Mouse (Mus musculus) kidney, postnatal 0 days (tissue): ENCODE data around the gene Ptpn4. TPM values are rescaled to one million over a fixed set of nuclear protein-coding genes. Genes with fewer than 3 reads are reported as not detected.

Experiments used
- ATAC-seq: fragments of 200-750 bp; cut with Nextera tagmentation; replicated peaks from 2 replicates; pipeline ENCODE4 v1.8.0; 2017; ENCODE audit warnings: low read depth, moderate number of reproducible peaks, moderate TSS enrichment, moderate library complexity; ENCODE audit not compliant: low FRiP score
- DNase-seq: peaks from one replicate; pipeline ENCODE4 v3.0.0-alpha.2; 2016; ENCODE audit warnings: low spot score
- H3K27ac ChIP-seq: fragments of 300-500 bp; sonication (generic); 2 replicates; pipeline ENCODE4 v1.5.1; 2014; ENCODE audit warnings: mild to moderate bottlenecking
- H3K27me3 ChIP-seq: fragments of 300-500 bp; sonication (generic); 2 replicates; pipeline ENCODE4 v1.6.1; 2014; ENCODE audit warnings: low read length, mixed read lengths; ENCODE audit not compliant: insufficient read depth
- H3K36me3 ChIP-seq: fragments of 300-500 bp; sonication (generic); 2 replicates; pipeline ENCODE4 v1.6.1; 2014; ENCODE audit warnings: low read length, mixed read lengths; ENCODE audit not compliant: insufficient read depth
- H3K4me1 ChIP-seq: fragments of 300-500 bp; sonication (generic); replicated peaks from 2 replicates; pipeline ENCODE4 v1.6.1; 2014; ENCODE audit warnings: antibody characterized with exemption, low read length, mixed read lengths; ENCODE audit not compliant: insufficient read depth
- H3K4me2 ChIP-seq: fragments of 300-500 bp; sonication (generic); 2 replicates; pipeline ENCODE4 v1.6.1; 2014; ENCODE audit warnings: mild to moderate bottlenecking, low read length, moderate library complexity, mixed read lengths
- H3K4me3 ChIP-seq: fragments of 300-500 bp; sonication (generic); replicated peaks from 2 replicates; pipeline ENCODE4 v1.5.1; 2014; ENCODE audit warnings: low read depth, low read length
- H3K9ac ChIP-seq: fragments of 300-500 bp; sonication (generic); 2 replicates; pipeline ENCODE4 v1.6.1; 2014; ENCODE audit warnings: low read depth, low read length
- H3K9me3 ChIP-seq: fragments of 300-500 bp; sonication (generic); replicated peaks from 2 replicates; pipeline ENCODE4 v1.6.1; 2016; ENCODE audit warnings: low read length, inconsistent platforms, mixed read lengths
- CTCF ChIP-seq: IDR thresholded peaks from 2 replicates; pipeline ENCODE4 v1.5.1; 2016; ENCODE audit warnings: antibody characterized with exemption, low read depth, mild to moderate bottlenecking, moderate library complexity
- WGBS: fragments of 180-500 bp; shearing (Covaris S2); extraction: QIAGEN DNeasy Blood & Tissue Kit; methylation state at CpG from one replicate; pipeline ENCODE4 v1.1.7; 2014; 5-methylcytosine and 5-hydroxymethylcytosine counted together
- polyA plus RNA-seq: library from polyadenylated mRNA; unstranded; fragments of >200 nt; fragmentation: Nextera tagmentation; extraction: Ambion mirVana; gene quantifications from 2 replicates; pipeline ENCODE4 v1.2.1, GENCODE M21; 2015

Ptpn4 gene
- polyA plus RNA-seq, 1 experiment from 2014 or later: 5.9 TPM

DNA sequence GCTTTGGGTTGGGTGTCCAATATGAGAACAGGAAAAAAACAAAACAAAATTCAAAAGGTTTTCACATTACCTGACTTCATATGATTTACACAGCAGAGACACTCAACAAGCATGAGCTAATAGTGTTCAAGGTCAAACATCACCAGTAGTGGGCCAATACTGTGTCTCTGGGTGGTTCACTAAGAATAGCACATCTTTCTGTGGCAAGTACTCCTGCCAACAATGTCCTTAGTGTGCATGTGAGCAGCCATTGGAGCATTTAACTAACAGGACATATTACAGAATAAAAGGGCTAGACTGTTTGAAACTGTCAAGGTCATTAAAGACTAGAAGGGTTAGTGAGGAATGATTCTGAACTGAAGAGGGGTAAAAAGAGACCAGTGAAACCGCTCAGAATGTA, 9.3 kb downstream of the Ptpn4 start:
- no peak overlapping the region for H3K27ac ChIP-seq
- no peak overlapping the region for H3K4me3 ChIP-seq
- 0 out of 2 replicates have a peak, but pooled peaks cover 4% of the 10 kb centered on the region for H3K4me1 ChIP-seq
- no peak for ATAC-seq
- no peak overlapping the region for H3K4me2 ChIP-seq
- TF ChIP-seq CTCF: no peak
- H3K36me3 ChIP-seq: no peaks in the 10 kb centered on the region
- no peaks in the 10 kb centered on the region for H3K9me3 ChIP-seq
- DNase-seq: no peak
- H3K9ac ChIP-seq: no peak overlapping the region
- 85% methylated on average over 1 of the region's 1 CpGs for WGBS
- H3K27me3 ChIP-seq: no peaks in the 10 kb centered on the region

DNA sequence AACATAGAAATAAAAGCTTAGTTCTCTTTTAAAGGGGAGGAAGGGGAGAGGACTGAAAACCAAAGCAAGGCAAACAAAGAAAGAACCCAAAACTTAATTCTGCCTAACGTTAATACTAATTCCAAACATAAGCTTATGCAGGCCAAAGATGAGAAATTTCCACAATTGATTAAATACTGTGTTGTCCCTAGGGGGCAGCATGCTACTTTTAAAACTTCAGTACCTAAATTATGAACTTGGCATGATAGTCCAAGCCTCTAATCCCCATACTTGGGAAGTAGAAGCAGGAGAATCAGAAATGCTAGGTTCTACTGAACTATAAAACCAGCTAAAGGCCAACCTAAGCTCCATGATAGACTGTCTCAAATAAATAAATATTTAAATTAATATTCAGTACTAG, 18.7 kb downstream of the Ptpn4 start:
- H3K4me3 ChIP-seq: no peak overlapping the region

GRCm38 (mm10) chr1:119807707-119808106, 29.7 kb downstream of the Ptpn4 start:
- H3K27me3 ChIP-seq: no peaks in the 10 kb centered on the region
- no peak for TF ChIP-seq CTCF
- no peak overlapping the region for H3K4me3 ChIP-seq
- H3K27ac ChIP-seq: no peak overlapping the region
- H3K4me1 ChIP-seq: no peaks in the 10 kb centered on the region
- no peaks in the 10 kb centered on the region for H3K9me3 ChIP-seq
- H3K36me3 ChIP-seq: no peaks in the 10 kb centered on the region
- no peak overlapping the region for H3K4me2 ChIP-seq
- ATAC-seq (no peak), DNase-seq (no peak)
- no peak overlapping the region for H3K9ac ChIP-seq
- WGBS: 94% methylated on average over 1 of the region's 1 CpGs

More for the DNA sequence above, 18.7 kb downstream of the Ptpn4 start:
- Histone ChIP-seq H3K4me2 (no peak overlapping the region), H3K27ac (no peak overlapping the region), H3K27me3 (no peaks in the 10 kb centered on the region), H3K9me3 (no peaks in the 10 kb centered on the region), H3K9ac (no peak overlapping the region), H3K4me1 (no peaks in the 10 kb centered on the region), H3K36me3 (no peaks in the 10 kb centered on the region)
- no peak for ATAC-seq
- TF ChIP-seq CTCF: peak; percentile 70
- peak; percentile 75 for DNase-seq
- 65% methylated on average over 1 of the region's 1 CpGs for WGBS

GRCm38 (mm10) chr1:119805984-119806383, 31.4 kb downstream of the Ptpn4 start:
- Histone ChIP-seq H3K4me1 (no peaks in the 10 kb centered on the region), H3K9me3 (no peaks in the 10 kb centered on the region), H3K36me3 (no peaks in the 10 kb centered on the region), H3K27me3 (no peaks in the 10 kb centered on the region), H3K27ac (no peak overlapping the region), H3K4me3 (no peak overlapping the region), H3K4me2 (no peak overlapping the region), H3K9ac (no peak overlapping the region)
- ATAC-seq (no peak), DNase-seq (no peak)
- 85% methylated on average over 2 of the region's 2 CpGs for WGBS
- no peak for TF ChIP-seq CTCF

GRCm38 (mm10) chr1:119804586-119804985, 32.8 kb downstream of the Ptpn4 start:
- Histone ChIP-seq H3K4me1 (no peaks in the 10 kb centered on the region), H3K9me3 (no peaks in the 10 kb centered on the region), H3K4me2 (no peak overlapping the region), H3K27me3 (no peaks in the 10 kb centered on the region), H3K4me3 (no peak overlapping the region), H3K36me3 (no peaks in the 10 kb centered on the region), H3K27ac (no peak overlapping the region), H3K9ac (no peak overlapping the region)
- no peak for TF ChIP-seq CTCF
- ATAC-seq (no peak), DNase-seq (no peak)
- WGBS: 4% methylated on average over 1 of the region's 1 CpGs

- no peak overlapping the region for H3K9ac ChIP-seq
- H3K4me2 ChIP-seq: no peak overlapping the region
- no peak overlapping the region for H3K27ac ChIP-seq
- no peaks in the 10 kb centered on the region for H3K36me3 ChIP-seq
- no peak for TF ChIP-seq CTCF
- H3K4me1 ChIP-seq: no peaks in the 10 kb centered on the region
- no peak overlapping the region for H3K4me3 ChIP-seq
- ATAC-seq (no peak), DNase-seq (peak; percentile 60)
- H3K27me3 ChIP-seq: no peaks in the 10 kb centered on the region
- no peaks in the 10 kb centered on the region for H3K9me3 ChIP-seq
These were observed 42.2 kb downstream of the Ptpn4 start for GRCm38 (mm10) chr1:119795174-119795573.

DNA sequence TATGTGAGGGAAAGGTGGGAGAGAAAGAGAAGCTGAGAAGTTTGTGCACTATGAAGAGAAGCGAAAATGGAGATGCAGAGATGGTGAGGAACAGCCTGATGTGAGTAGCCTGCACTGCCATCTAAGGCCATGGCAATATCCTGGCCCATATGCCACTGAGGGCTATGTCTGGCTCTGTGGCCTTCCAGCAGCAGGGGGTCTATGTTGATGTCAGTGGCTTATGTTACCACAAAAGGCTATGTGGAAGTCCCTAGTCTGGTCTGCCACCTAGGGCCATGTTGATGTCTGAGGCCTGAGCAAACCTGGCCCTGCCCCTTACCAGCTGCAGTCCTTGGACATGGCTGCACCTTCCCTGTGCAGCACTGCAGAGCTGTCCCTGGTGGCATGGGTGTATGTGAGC, 43.1 kb downstream of the Ptpn4 start:
- DNase-seq (no peak), ATAC-seq (no peak)
- H3K4me2 ChIP-seq: no peak overlapping the region
- TF ChIP-seq CTCF: no peak
- 88% methylated on average over 1 of the region's 1 CpGs for WGBS
- no peaks in the 10 kb centered on the region for H3K9me3 ChIP-seq
- no peak overlapping the region for H3K4me3 ChIP-seq
- no peaks in the 10 kb centered on the region for H3K27me3 ChIP-seq
- no peak overlapping the region for H3K27ac ChIP-seq
- H3K36me3 ChIP-seq: no peaks in the 10 kb centered on the region
- H3K4me1 ChIP-seq: no peaks in the 10 kb centered on the region
- H3K9ac ChIP-seq: no peak overlapping the region
